Mouse (Mus musculus) neural tube, embryonic 11.5 days (tissue): ENCODE measurements around the gene Prkca. TPM values are rescaled to one million over a fixed set of nuclear protein-coding genes. Genes with fewer than 3 reads are reported as not detected.

Experiments used
- ATAC-seq: fragments of 200-750 bp; cut with Nextera tagmentation; 2 replicates; pipeline ENCODE4 v1.8.0; 2017; ENCODE audit warnings: moderate number of reproducible peaks, mild to moderate bottlenecking, moderate TSS enrichment, moderate library complexity; ENCODE audit not compliant: insufficient read depth, low FRiP score, low TSS enrichment
- DNase-seq: peaks from one replicate; pipeline ENCODE4 v3.0.0-alpha.2; 2015; ENCODE audit warnings: low spot score
- H3K27ac ChIP-seq: fragments of 300-500 bp; sonication (generic); 2 replicates; pipeline ENCODE4 v1.5.1; 2014; ENCODE audit warnings: low read depth, mild to moderate bottlenecking, low read length
- H3K27me3 ChIP-seq: fragments of 300-500 bp; sonication (generic); 2 replicates; pipeline ENCODE4 v1.6.1; 2014; ENCODE audit warnings: mild to moderate bottlenecking, low read length, mixed read lengths; ENCODE audit not compliant: control insufficient read depth, insufficient read depth
- H3K36me3 ChIP-seq: fragments of 300-500 bp; sonication (generic); 2 replicates; pipeline ENCODE4 v1.6.1; 2014; ENCODE audit warnings: mild to moderate bottlenecking, low read length, moderate library complexity, mixed read lengths; ENCODE audit not compliant: control insufficient read depth, insufficient read depth
- H3K4me1 ChIP-seq: fragments of 300-500 bp; sonication (generic); 2 replicates; pipeline ENCODE4 v1.6.1; 2014; ENCODE audit warnings: low read length, mixed read lengths; ENCODE audit not compliant: control insufficient read depth, insufficient read depth
- H3K4me2 ChIP-seq: fragments of 300-500 bp; sonication (generic); 2 replicates; pipeline ENCODE4 v1.6.1; 2014; ENCODE audit warnings: low read depth, mild to moderate bottlenecking, moderate library complexity
- H3K4me3 ChIP-seq: fragments of 300-500 bp; sonication (generic); 2 replicates; pipeline ENCODE4 v1.5.1; 2014; ENCODE audit warnings: low read depth, low read length
- H3K9ac ChIP-seq: fragments of 300-500 bp; sonication (generic); 2 replicates; pipeline ENCODE4 v1.6.1; 2014; ENCODE audit warnings: mild to moderate bottlenecking, low read length
- H3K9me3 ChIP-seq: fragments of 300-500 bp; sonication (generic); 2 replicates; pipeline ENCODE4 v1.6.1; 2016; ENCODE audit warnings: low read length; ENCODE audit not compliant: control insufficient read depth
- WGBS: fragments of 180-500 bp; shearing (Covaris S2); extraction: QIAGEN DNeasy Blood & Tissue Kit; methylation state at CpG from one replicate; pipeline ENCODE4 v1.1.7; 2014; 5-methylcytosine and 5-hydroxymethylcytosine counted together
- polyA plus RNA-seq: library from polyadenylated mRNA; unstranded; fragments of >200 nt; fragmentation: Nextera tagmentation; extraction: Ambion mirVana; gene quantifications from 2 replicates; pipeline ENCODE4 v1.2.1, GENCODE M21; 2014

Prkca gene
- polyA plus RNA-seq, 1 experiment from 2014 or later = 7.7 TPM

DNA sequence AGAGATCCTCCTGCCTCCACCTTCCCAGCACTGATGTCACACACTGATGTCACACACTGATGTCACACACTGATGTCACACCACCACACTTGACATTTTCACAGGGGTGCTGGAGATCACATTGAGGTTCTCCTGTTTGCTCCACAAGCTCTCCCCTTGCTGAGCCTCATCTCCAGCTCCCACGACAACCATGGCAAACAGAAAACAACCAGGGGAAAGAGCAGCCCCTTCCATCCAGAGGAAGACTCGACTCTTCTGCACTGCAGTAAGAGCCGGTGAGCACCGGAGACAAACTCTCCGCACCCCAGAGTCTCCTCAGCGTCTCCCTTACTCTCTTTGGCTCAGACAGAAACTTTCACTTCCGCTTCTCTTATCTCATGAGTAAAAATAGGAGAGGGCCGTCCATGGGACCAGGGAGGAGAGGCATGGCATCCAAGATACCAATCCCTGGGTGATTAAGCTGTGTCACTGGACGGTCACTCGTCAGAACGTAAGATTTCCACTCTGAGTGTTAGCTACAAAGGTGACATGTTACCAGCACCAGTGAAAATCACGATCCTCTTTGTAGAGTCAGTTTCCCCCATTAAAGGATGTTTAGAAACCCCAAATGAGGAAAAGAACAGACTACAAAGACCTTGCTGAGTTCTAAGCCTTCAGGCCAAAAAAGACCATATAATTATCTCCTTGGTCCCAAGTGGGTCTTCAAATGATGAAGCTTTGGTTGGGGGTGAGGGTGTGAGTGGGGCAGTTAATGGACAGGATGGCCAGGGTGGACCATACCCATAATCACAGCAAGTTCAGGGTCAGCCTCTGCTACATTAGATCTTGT, 95.3 kb downstream of the Prkca start:
- WGBS = 87% methylated on average over 12 of the region's 12 CpGs
- no peak for ATAC-seq
- Histone ChIP-seq H3K4me2 (no peak overlapping the region), H3K4me1 (no peaks in the 10 kb centered on the region; the same call in 1 of the 2 replicates), H3K4me3 (no peak overlapping the region), H3K9ac (no peak overlapping the region), H3K27me3 (no peaks in the 10 kb centered on the region), H3K36me3 (no peaks in the 10 kb centered on the region), H3K9me3 (no peaks in the 10 kb centered on the region), H3K27ac (no peak overlapping the region)
- DNase-seq = no peak

DNA sequence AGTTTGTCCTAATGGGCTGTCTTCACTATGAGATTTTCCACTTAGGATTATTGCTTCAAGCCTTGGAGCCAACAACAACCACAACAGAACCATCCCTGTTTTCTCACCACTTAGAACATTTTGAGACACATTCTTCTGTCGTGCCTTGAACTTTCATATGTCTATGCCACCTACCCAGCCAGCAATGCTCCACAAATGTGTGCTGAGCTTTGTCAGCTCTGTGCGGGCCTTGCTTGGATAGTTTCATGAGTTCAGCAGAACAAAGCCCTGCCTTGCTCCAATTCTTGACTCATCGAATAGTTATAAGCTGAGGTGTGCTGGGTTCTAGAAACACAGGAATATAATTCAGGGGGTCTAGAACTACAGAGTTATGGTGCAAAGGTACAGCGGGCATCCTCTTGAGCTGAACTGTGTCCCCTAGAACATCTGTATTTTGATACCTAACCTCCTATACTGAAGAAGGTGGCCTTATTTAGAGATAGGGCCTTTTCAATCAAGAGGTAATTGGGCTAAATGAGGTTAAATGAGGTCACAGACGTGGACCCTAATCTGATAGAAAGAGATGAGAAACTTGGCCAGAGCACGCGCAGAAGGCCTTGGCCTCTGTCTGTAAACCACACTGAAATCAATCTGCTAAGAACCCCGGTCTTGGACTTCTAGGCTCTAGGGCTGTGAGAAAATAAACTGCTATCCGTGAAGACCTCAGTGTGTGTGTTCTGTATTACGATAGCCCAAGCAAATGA, 96.4 kb downstream of the Prkca start:
- no peak for DNase-seq
- Histone ChIP-seq H3K9me3 (no peaks in the 10 kb centered on the region), H3K9ac (no peak overlapping the region), H3K4me3 (no peak overlapping the region), H3K27me3 (no peaks in the 10 kb centered on the region), H3K36me3 (no peaks in the 10 kb centered on the region), H3K4me1 (no peaks in the 10 kb centered on the region; the same call in 1 of the 2 replicates), H3K4me2 (no peak overlapping the region), H3K27ac (no peak overlapping the region)
- ATAC-seq = no peak
- WGBS = 93% methylated on average over 10 of the region's 10 CpGs

DNA sequence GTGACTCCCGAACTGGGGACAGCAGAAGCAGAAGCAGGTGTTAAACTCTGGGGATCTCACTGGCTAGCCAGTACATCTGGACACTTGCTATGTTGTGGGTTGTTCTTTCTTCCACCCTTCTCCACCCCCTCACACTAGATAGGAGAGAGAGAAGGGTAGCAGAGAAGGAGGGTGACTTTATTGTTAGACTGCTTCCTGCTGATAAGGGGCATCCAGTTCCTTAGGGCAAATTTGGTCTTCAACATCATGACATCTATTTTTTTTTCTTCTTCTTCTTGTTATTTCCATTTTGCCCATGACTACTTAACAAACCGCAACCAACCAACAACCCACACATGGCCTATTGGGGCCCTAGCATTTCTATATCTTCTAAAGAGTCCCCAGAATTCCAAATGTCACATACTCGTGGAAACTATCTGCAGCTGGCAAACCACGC, 97.4 kb downstream of the Prkca start:
- H3K4me1 ChIP-seq = no peaks in the 10 kb centered on the region; the same call in 1 of the 2 replicates
- no peak overlapping the region for H3K27ac ChIP-seq
- DNase-seq = no peak
- H3K4me3 ChIP-seq = no peak overlapping the region
- ATAC-seq = no peak
- H3K27me3 ChIP-seq = no peaks in the 10 kb centered on the region
- no peak overlapping the region for H3K4me2 ChIP-seq
- no peak overlapping the region for H3K9ac ChIP-seq
- H3K9me3 ChIP-seq = no peaks in the 10 kb centered on the region
- no peaks in the 10 kb centered on the region for H3K36me3 ChIP-seq
- WGBS = 65% methylated on average over 4 of the region's 4 CpGs

GRCm38 (mm10) chr11:108244241-108244640, 99.5 kb downstream of the Prkca start:
- Histone ChIP-seq H3K9ac (no peak overlapping the region), H3K36me3 (no peaks in the 10 kb centered on the region), H3K27me3 (no peaks in the 10 kb centered on the region), H3K4me1 (no peaks in the 10 kb centered on the region; the same call in 1 of the 2 replicates), H3K4me3 (no peak overlapping the region), H3K9me3 (no peaks in the 10 kb centered on the region), H3K27ac (no peak overlapping the region), H3K4me2 (no peak overlapping the region)
- 83% methylated on average over 2 of the region's 2 CpGs for WGBS
- DNase-seq (no peak), ATAC-seq (no peak)

GRCm38 (mm10) chr11:108243633-108244032, 100.1 kb downstream of the Prkca start:
- 3% methylated on average over 2 of the region's 2 CpGs for WGBS
- no peak for ATAC-seq

GRCm38 (mm10) chr11:108240924-108241498, 102.7 kb downstream of the Prkca start:
- Histone ChIP-seq H3K4me3 (no peak overlapping the region), H3K27me3 (no peaks in the 10 kb centered on the region), H3K4me1 (no peaks in the 10 kb centered on the region; the same call in 1 of the 2 replicates), H3K4me2 (no peak overlapping the region), H3K27ac (no peak overlapping the region), H3K9ac (no peak overlapping the region), H3K36me3 (no peaks in the 10 kb centered on the region), H3K9me3 (no peaks in the 10 kb centered on the region)
- DNase-seq = no peak
- WGBS = 76% methylated on average over 11 of the region's 11 CpGs
- ATAC-seq = no peak

More at GRCm38 (mm10) chr11:108243633-108244032, 100.1 kb downstream of the Prkca start:
- no peak overlapping the region for H3K4me2 ChIP-seq
- H3K4me1 ChIP-seq = no peaks in the 10 kb centered on the region; the same call in 1 of the 2 replicates
- DNase-seq = no peak
- H3K27me3 ChIP-seq = no peaks in the 10 kb centered on the region
- no peak overlapping the region for H3K4me3 ChIP-seq
- no peak overlapping the region for H3K27ac ChIP-seq
- H3K9me3 ChIP-seq = no peaks in the 10 kb centered on the region
- no peak overlapping the region for H3K9ac ChIP-seq
- H3K36me3 ChIP-seq = no peaks in the 10 kb centered on the region

- Histone ChIP-seq H3K9ac (no peak overlapping the region), H3K9me3 (no peaks in the 10 kb centered on the region), H3K4me1 (no peaks in the 10 kb centered on the region; the same call in 1 of the 2 replicates), H3K27ac (no peak overlapping the region), H3K27me3 (no peaks in the 10 kb centered on the region), H3K4me3 (no peak overlapping the region), H3K4me2 (no peak overlapping the region), H3K36me3 (no peaks in the 10 kb centered on the region)
- no peak for ATAC-seq
- no peak for DNase-seq
- WGBS = 90% methylated on average over 4 of the region's 4 CpGs
Observed at GRCm38 (mm10) chr11:108239173-108239572, 104.6 kb downstream of the Prkca start.

GRCm38 (mm10) chr11:108236754-108237428, 106.8 kb downstream of the Prkca start:
- WGBS = 65% methylated on average over 10 of the region's 10 CpGs
- no peak overlapping the region for H3K4me2 ChIP-seq

More at GRCm38 (mm10) chr11:108236754-108237428, 106.8 kb downstream of the Prkca start:
- H3K27ac ChIP-seq = no peak overlapping the region
- H3K36me3 ChIP-seq = no peaks in the 10 kb centered on the region
- H3K9ac ChIP-seq = no peak overlapping the region
- H3K4me3 ChIP-seq = no peak overlapping the region
- no peaks in the 10 kb centered on the region for H3K27me3 ChIP-seq
- ATAC-seq (no peak), DNase-seq (no peak)
- no peaks in the 10 kb centered on the region for H3K9me3 ChIP-seq
- H3K4me1 ChIP-seq = no peaks in the 10 kb centered on the region; the same call in 1 of the 2 replicates
